Mouse (Mus musculus): ENCODE data around the gene Pomp.
A peak's percentile ranks its signal among the peaks of the same experiment; 100 is the strongest.

Pomp gene

GRCm38 (mm10) chr5:147860449-147861261 is at the start of gene Pomp:
Gene Pomp (plus strand): TSS chr5:147860461.
- peak; percentile 91 for DNase-seq (ENCODE audit: low spot score)

- no peak for DNase-seq (ENCODE audit: low spot score)
Observed at GRCm38 (mm10) chr5:147812255-147813040, 47.8 kb upstream of the Pomp start.

- DNase-seq (ENCODE audit: low spot score): no peak
Observed at GRCm38 (mm10) chr5:147814971-147815370, 45.3 kb upstream of the Pomp start.

- no peak for DNase-seq (ENCODE audit: low spot score)
Observed at GRCm38 (mm10) chr5:147815592-147815991, 44.7 kb upstream of the Pomp start.

- no peak for DNase-seq (ENCODE audit: low spot score)
Observed at GRCm38 (mm10) chr5:147816465-147816864, 43.8 kb upstream of the Pomp start.

- DNase-seq (ENCODE audit: low spot score): no peak
Observed at GRCm38 (mm10) chr5:147817747-147818496, 42.3 kb upstream of the Pomp start.

GRCm38 (mm10) chr5:147818866-147819265 is 41.4 kb upstream of the Pomp start:
- DNase-seq (ENCODE audit: low spot score): no peak

GRCm38 (mm10) chr5:147819895-147820294 is 40.4 kb upstream of the Pomp start:
- no peak for DNase-seq (ENCODE audit: low spot score)

GRCm38 (mm10) chr5:147824021-147824605 is 36.1 kb upstream of the Pomp start:
- DNase-seq (ENCODE audit: low spot score): no peak

- no peak for DNase-seq (ENCODE audit: low spot score)
Observed at GRCm38 (mm10) chr5:147825375-147825969, 34.8 kb upstream of the Pomp start.

- DNase-seq (ENCODE audit: low spot score): no peak
Observed at GRCm38 (mm10) chr5:147826091-147826490, 34.2 kb upstream of the Pomp start.

GRCm38 (mm10) chr5:147826546-147826945 is 33.7 kb upstream of the Pomp start:
- DNase-seq (ENCODE audit: low spot score): no peak

- no peak for DNase-seq (ENCODE audit: low spot score)
Observed at GRCm38 (mm10) chr5:147828846-147829245, 31.4 kb upstream of the Pomp start.

GRCm38 (mm10) chr5:147832842-147833241 is 27.4 kb upstream of the Pomp start:
- no peak for DNase-seq (ENCODE audit: low spot score)

- no peak for DNase-seq (ENCODE audit: low spot score)
Observed at GRCm38 (mm10) chr5:147834841-147835500, 25.3 kb upstream of the Pomp start.

- DNase-seq (ENCODE audit: low spot score): no peak
Observed at GRCm38 (mm10) chr5:147839418-147839817, 20.8 kb upstream of the Pomp start.

GRCm38 (mm10) chr5:147843340-147843739 is 16.9 kb upstream of the Pomp start:
- no peak for DNase-seq (ENCODE audit: low spot score)

GRCm38 (mm10) chr5:147845319-147845718 is 14.9 kb upstream of the Pomp start:
- no peak for DNase-seq (ENCODE audit: low spot score)

- no peak for DNase-seq (ENCODE audit: low spot score)
Observed at GRCm38 (mm10) chr5:147847361-147847760, 12.9 kb upstream of the Pomp start.

- DNase-seq (ENCODE audit: low spot score): peak; percentile 74
Observed at GRCm38 (mm10) chr5:147848164-147848863, 11.9 kb upstream of the Pomp start.
